Mouse (Mus musculus) layer of hippocampus, adult 2 months (tissue): Measurements from ENCODE around the gene Usp46. TPM values are rescaled to one million over a fixed set of nuclear protein-coding genes. Genes with fewer than 3 reads are reported as not detected.
A peak's percentile ranks its signal among the peaks of the same experiment; 100 is the strongest.
"Not testable (repeated sequence)": the region's sequence is repeated elsewhere in the genome, so short reads cannot be mapped to it uniquely, and the experiment has no call there.

Experiments
- DNase-seq, 2 experiments: peaks; one replicate each; pipeline ENCODE4 v3.0.0; 2022; ENCODE audit warnings: low spot score in 2 of 2
- H3K27ac ChIP-seq: fragments of 200-600 bp; 2 replicates; pipeline ENCODE4 v1.8.1; 2022
- H3K4me3 ChIP-seq: fragments of 200-600 bp; 2 replicates; pipeline ENCODE4 v1.8.1; 2022; ENCODE audit warnings: mild to moderate bottlenecking
- CTCF ChIP-seq: fragments of 200-600 bp; conservative IDR thresholded peaks from 2 replicates; pipeline ENCODE4 v1.8.1; 2022; ENCODE audit warnings: antibody characterized with exemption, mild to moderate bottlenecking, moderate library complexity
- total RNA-seq, 2 experiments: library from RNA; stranded (reverse); gene quantifications; 2 replicates each; pipeline ENCODE4 v1.2.3; 2021

The Usp46 gene
- total RNA-seq, 2 experiments from 2014 or later = 135 to 138 TPM

- DNase-seq = peak; percentile 91 to 96
- TF ChIP-seq CTCF = no peak
- Histone ChIP-seq H3K27ac (peak overlapping the region; percentile 91), H3K4me3 (peak overlapping the region; percentile 70)
Measured at GRCm38 (mm10) chr5:74092833-74093555, 24.8 kb upstream of the Usp46 start.

GRCm38 (mm10) chr5:74092481-74092832 lies 24.2 kb upstream of the Usp46 start:
- DNase-seq = no peak
- peak overlapping the region; percentile 70 for H3K4me3 ChIP-seq
- no peak for TF ChIP-seq CTCF
- peak overlapping the region; percentile 88 for H3K27ac ChIP-seq

- DNase-seq = no peak
- no peak for TF ChIP-seq CTCF
- Histone ChIP-seq H3K4me3 (no peak overlapping the region), H3K27ac (no peak overlapping the region)
Measured at GRCm38 (mm10) chr5:74089643-74090042, 21.4 kb upstream of the Usp46 start.

- H3K4me3 ChIP-seq = no peak overlapping the region
- no peak for TF ChIP-seq CTCF
- H3K27ac ChIP-seq = no peak overlapping the region
- no peak for DNase-seq
Measured at GRCm38 (mm10) chr5:74081756-74082155, 13.5 kb upstream of the Usp46 start.

- TF ChIP-seq CTCF = no peak
- no peak overlapping the region for H3K4me3 ChIP-seq
- H3K27ac ChIP-seq = no peak overlapping the region
- DNase-seq = no peak
Measured at GRCm38 (mm10) chr5:74078861-74079615, 10.8 kb upstream of the Usp46 start.

- Histone ChIP-seq H3K27ac (no peak overlapping the region), H3K4me3 (no peak overlapping the region)
- DNase-seq = no peak
- no peak for TF ChIP-seq CTCF
Measured at GRCm38 (mm10) chr5:74078400-74078799, 10.2 kb upstream of the Usp46 start.

GRCm38 (mm10) chr5:74077959-74078358 lies 9.7 kb upstream of the Usp46 start:
- DNase-seq = no peak
- no peak for TF ChIP-seq CTCF
- H3K4me3 ChIP-seq = no peak overlapping the region
- no peak overlapping the region for H3K27ac ChIP-seq

- Histone ChIP-seq H3K4me3 (no peak overlapping the region), H3K27ac (no peak overlapping the region)
- TF ChIP-seq CTCF = no peak; the same call in 1 of the 2 replicates
Measured at GRCm38 (mm10) chr5:74076759-74077158, 8.5 kb upstream of the Usp46 start.

GRCm38 (mm10) chr5:74070564-74070963 lies 2.3 kb upstream of the Usp46 start:
- not testable (repeated sequence) for DNase-seq, H3K4me3 ChIP-seq, H3K27ac ChIP-seq
- TF ChIP-seq CTCF = peak; percentile 63

More at GRCm38 (mm10) chr5:74076759-74077158, 8.5 kb upstream of the Usp46 start:
- DNase-seq = no peak

GRCm38 (mm10) chr5:74068714-74069321 lies 587 bp upstream of the Usp46 start:
- TF ChIP-seq CTCF = no peak
- H3K4me3 ChIP-seq = peak overlapping the region; percentile 92
- DNase-seq = peak; percentile 49 to 50
- H3K27ac ChIP-seq = peak overlapping the region; percentile 99

GRCm38 (mm10) chr5:74067346-74067745 lies 885 bp downstream of the Usp46 start:
- peak overlapping the region; percentile 92 for H3K4me3 ChIP-seq
- TF ChIP-seq CTCF = no peak
- no peak for DNase-seq
- peak overlapping the region; percentile 99 for H3K27ac ChIP-seq

GRCm38 (mm10) chr5:74066416-74067115 lies 1.7 kb downstream of the Usp46 start:
- no peak for DNase-seq
- Histone ChIP-seq H3K4me3 (peak overlapping the region; percentile 92), H3K27ac (peak overlapping the region; percentile 67)
- no peak for TF ChIP-seq CTCF
